Mouse (Mus musculus): Measurements from ENCODE around the gene Gm9887. TPM values are rescaled to one million over a fixed set of nuclear protein-coding genes. Genes with fewer than 3 reads are reported as not detected.

Gm9887 gene
- 0.76 and 1.2 TPM in 2 replicates for polyA plus RNA-seq (2012; rRNA removed; ENCODE audit: low replicate concordance)

DNA sequence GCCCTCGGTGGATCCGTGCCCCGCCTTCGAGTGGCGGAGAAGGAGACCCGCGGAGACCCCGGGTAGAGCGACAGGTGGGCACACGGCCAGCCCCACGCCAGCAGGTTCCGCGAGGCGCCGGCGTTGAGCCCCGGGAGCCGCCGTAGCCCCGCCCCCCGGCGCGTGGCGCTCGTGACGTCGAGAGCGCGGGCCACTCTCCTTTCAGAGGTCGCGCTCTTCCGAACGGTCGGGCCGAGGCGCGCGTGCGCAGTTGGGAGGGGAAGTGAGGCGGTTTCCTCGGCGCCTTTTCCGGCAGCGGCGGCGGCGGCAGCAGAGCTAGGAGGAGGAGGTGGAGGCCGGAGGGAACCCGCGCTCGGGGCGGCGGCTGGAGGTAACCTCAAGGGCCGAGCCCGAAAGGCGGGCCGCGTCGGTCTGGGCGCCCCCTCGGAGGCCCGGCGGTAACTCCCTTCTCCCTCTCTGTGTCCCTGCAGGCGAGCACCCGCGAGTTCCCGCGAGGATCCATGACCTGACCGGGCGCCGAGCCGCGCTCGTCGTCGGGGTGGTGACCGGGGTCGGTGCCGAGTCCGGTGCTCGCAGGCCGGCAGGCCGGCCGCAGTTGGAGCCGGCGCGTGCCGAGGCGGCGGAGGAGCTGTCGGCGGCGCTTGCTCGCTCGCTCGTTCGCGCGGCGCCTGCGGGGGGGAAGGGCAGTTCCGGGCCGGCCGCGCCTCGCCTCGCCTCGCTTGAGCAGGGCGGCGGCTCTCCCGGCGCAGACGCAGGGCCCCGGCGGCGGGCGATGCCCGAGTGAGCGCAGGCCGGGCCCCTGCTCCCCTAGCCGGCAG, at the start of gene Gm9887, which contains the start of gene Arf6:
TSS of gene Gm9887 (minus strand) at position 605 of the 818 bp plus-strand sequence.
TSS of gene Arf6 (plus strand) at position 297 of the 818 bp plus-strand sequence.

GRCm38 (mm10) chr12:69356546-69357299, 15.5 kb downstream of the Gm9887 start, which contains the start of gene Nemf:
TSS of gene Nemf (minus strand) at chr12:69357165.

Other genes with a start within 250 kb of the Gm9887 start
- gene Rps29, start 213.3 kb downstream of the Gm9887 start, polyA plus RNA-seq (2012; rRNA removed; ENCODE audit: low replicate concordance) = 1,164 and 1,779 TPM in 2 replicates
- 0.91 TPM in 1 of 2 replicates, not detected in the other for gene Lrr1, start 203.6 kb downstream of the Gm9887 start, polyA plus RNA-seq (2012; rRNA removed; ENCODE audit: low replicate concordance)
- 107 and 138 TPM in 2 replicates for gene Rpl36al, start 188.4 kb downstream of the Gm9887 start, polyA plus RNA-seq (2012; rRNA removed; ENCODE audit: low replicate concordance)
- gene Mgat2, start 188.3 kb downstream of the Gm9887 start, polyA plus RNA-seq (2012; rRNA removed; ENCODE audit: low replicate concordance) = 15.9 and 30.9 TPM in 2 replicates
- 1.7 and 2.8 TPM in 2 replicates for gene Gm49383, start 175.4 kb downstream of the Gm9887 start, polyA plus RNA-seq (2012; rRNA removed; ENCODE audit: low replicate concordance)
- 0.67 and 2.3 TPM in 2 replicates for gene Dnaaf2, start 174.0 kb downstream of the Gm9887 start, polyA plus RNA-seq (2012; rRNA removed; ENCODE audit: low replicate concordance)
- 0.20 and 1.2 TPM in 2 replicates for gene Gm49384, start 168.2 kb downstream of the Gm9887 start, polyA plus RNA-seq (2012; rRNA removed; ENCODE audit: low replicate concordance)
- 2.2 and 7.0 TPM in 2 replicates for gene Pole2, start 144.3 kb downstream of the Gm9887 start, polyA plus RNA-seq (2012; rRNA removed; ENCODE audit: low replicate concordance)
- 3.7 and 6.2 TPM in 2 replicates for gene Klhdc1, start 131.3 kb downstream of the Gm9887 start, polyA plus RNA-seq (2012; rRNA removed; ENCODE audit: low replicate concordance)
- 28.4 and 49.6 TPM in 2 replicates for gene Klhdc2, start 75.8 kb downstream of the Gm9887 start, polyA plus RNA-seq (2012; rRNA removed; ENCODE audit: low replicate concordance)
- 5.2 and 6.9 TPM in 2 replicates for gene Nemf, start 15.3 kb downstream of the Gm9887 start, polyA plus RNA-seq (2012; rRNA removed; ENCODE audit: low replicate concordance)
- 60.8 and 111 TPM in 2 replicates for gene Arf6, start 308 bp downstream of the Gm9887 start, polyA plus RNA-seq (2012; rRNA removed; ENCODE audit: low replicate concordance)
- gene Vcpkmt, start 210.6 kb upstream of the Gm9887 start, polyA plus RNA-seq (2012; rRNA removed; ENCODE audit: low replicate concordance) = 5.2 and 7.4 TPM in 2 replicates